Mouse (Mus musculus) CD4-positive, CD25-positive, alpha-beta regulatory T cell, adult 4 months (primary cell): ENCODE data around the gene Hoxb5. TPM values are rescaled to one million over a fixed set of nuclear protein-coding genes. Genes with fewer than 3 reads are reported as not detected.

ENCODE experiments used
- polyA plus RNA-seq, 2 experiments: library from polyadenylated mRNA; unstranded; fragments of 100-300 nt; shearing (Covaris generic); gene quantifications; one replicate each; pipeline ENCODE4 v1.2.1; 2017

Gene Hoxb5
- polyA plus RNA-seq, 2 experiments from 2014 or later: not detected

Other genes starting within 250 kb of the Hoxb5 start
- gene Ube2z, start 237.9 kb upstream of the Hoxb5 start, polyA plus RNA-seq: 10 to 100 TPM in 1 of 2 experiments, 1 to 10 TPM in 1; 7.9 to 10.0 TPM
- gene Atp5g1, start 227.7 kb upstream of the Hoxb5 start, polyA plus RNA-seq: 100 to 1,000 TPM; 289 to 328 TPM
- gene Calcoco2, start 191.4 kb upstream of the Hoxb5 start, polyA plus RNA-seq: not detected
- not detected for gene Ttll6, start 169.6 kb upstream of the Hoxb5 start, polyA plus RNA-seq
- not detected for gene Hoxb13, start 109.0 kb upstream of the Hoxb5 start, polyA plus RNA-seq
- gene Hoxb9, start 31.9 kb upstream of the Hoxb5 start, polyA plus RNA-seq: under 1 TPM in 1 of 2 experiments, not detected in 1; 0.23 TPM
- not detected for gene Hoxb8, start 21.4 kb upstream of the Hoxb5 start, polyA plus RNA-seq
- gene Hoxb7, start 16.7 kb upstream of the Hoxb5 start, polyA plus RNA-seq: not detected
- not detected for gene Hoxb6, start 10.9 kb upstream of the Hoxb5 start, polyA plus RNA-seq
- 1 to 10 TPM; 1.9 to 2.5 TPM for gene Hoxb4, start 14.9 kb downstream of the Hoxb5 start, polyA plus RNA-seq
- gene Hoxb3, start 20.0 kb downstream of the Hoxb5 start, polyA plus RNA-seq: under 1 TPM; 0.22 to 0.56 TPM
- under 1 TPM in 1 of 2 experiments, not detected in 1; 0.09 TPM for gene Hoxb2, start 47.2 kb downstream of the Hoxb5 start, polyA plus RNA-seq
- gene Hoxb1, start 62.4 kb downstream of the Hoxb5 start, polyA plus RNA-seq: not detected
- gene Skap1, start 161.3 kb downstream of the Hoxb5 start, polyA plus RNA-seq: 100 to 1,000 TPM; 652 to 757 TPM